Mouse (Mus musculus): ENCODE results near the gene Gm11114. TPM values are rescaled to one million over a fixed set of nuclear protein-coding genes. Genes with fewer than 3 reads are reported as not detected.

Gene Gm11114
- not detected in 2 replicates for polyA plus RNA-seq (2015; fragmentation: Nextera tagmentation; extraction: Ambion mirVana)

DNA sequence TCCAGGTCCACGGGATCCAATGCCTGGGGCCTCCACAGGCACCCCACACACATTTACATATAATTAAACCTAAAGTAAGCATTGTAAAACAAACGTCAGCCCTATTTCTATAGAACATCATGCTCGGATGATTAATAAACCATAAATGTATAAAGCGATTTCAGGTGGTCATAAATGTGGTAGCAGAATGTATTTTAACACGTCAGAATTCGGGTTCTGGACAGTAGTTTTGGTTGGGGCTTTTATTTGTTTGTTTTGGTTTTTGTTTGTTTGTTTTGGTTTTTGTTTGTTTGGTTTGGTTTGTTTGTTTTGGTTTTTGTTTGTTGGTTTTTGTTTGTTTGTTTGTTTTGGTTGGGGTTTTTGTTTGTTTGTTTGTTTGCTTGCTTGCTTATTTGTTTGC is at the start of gene Gm11114:
TSS of gene Gm11114 (plus strand) at position 301 of the 400 bp plus-strand sequence.
- Histone ChIP-seq H3K27ac (replicated peaks) (no peak within 1 kb of the TSS), H3K4me3 (no peak within 1 kb of the TSS), H3K27me3 (no peaks in the 10 kb centered on the region), H3K9ac (no peak within 1 kb of the TSS), H3K4me2 (no peak within 1 kb of the TSS), H3K4me1 (replicated peaks) (no peaks in the 10 kb centered on the region), H3K9me3 (no peaks in the 10 kb centered on the region), H3K36me3 (no peaks in the 10 kb centered on the region)
- no peak for ATAC-seq (ENCODE audit: low FRiP score, low read depth)
- WGBS = 85% methylated on average over 6 of the region's 6 CpGs

DNA sequence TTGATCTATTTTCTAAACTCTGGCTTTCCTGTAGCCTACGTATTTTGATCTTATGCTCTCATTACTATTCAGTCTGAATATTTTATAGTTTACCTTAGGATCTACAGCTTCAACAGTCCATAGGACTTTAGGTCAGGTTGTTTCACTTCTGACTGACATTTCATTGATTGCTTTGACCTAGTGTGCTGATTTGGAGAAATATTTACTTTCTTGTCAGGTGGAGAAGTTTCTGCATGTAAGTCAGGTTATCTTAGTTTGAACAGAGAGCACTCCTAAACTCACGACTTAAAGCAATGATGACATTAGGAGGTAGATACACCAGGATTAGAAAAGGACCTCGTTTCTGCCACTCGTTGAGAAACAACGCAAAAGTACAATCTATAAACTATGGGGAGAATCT is 45.7 kb upstream of the Gm11114 start:
- no peaks in the 10 kb centered on the region for H3K4me1 ChIP-seq (replicated peaks)
- H3K4me3 ChIP-seq = no peak overlapping the region
- H3K36me3 ChIP-seq = no peaks in the 10 kb centered on the region
- ATAC-seq (ENCODE audit: low FRiP score, low read depth) = no peak
- H3K4me2 ChIP-seq = no peak overlapping the region
- no peak overlapping the region for H3K27ac ChIP-seq (replicated peaks)
- H3K9me3 ChIP-seq = no peaks in the 10 kb centered on the region
- no peak overlapping the region for H3K9ac ChIP-seq
- H3K27me3 ChIP-seq = no peaks in the 10 kb centered on the region
- WGBS = 95% methylated on average over 5 of the region's 5 CpGs

DNA sequence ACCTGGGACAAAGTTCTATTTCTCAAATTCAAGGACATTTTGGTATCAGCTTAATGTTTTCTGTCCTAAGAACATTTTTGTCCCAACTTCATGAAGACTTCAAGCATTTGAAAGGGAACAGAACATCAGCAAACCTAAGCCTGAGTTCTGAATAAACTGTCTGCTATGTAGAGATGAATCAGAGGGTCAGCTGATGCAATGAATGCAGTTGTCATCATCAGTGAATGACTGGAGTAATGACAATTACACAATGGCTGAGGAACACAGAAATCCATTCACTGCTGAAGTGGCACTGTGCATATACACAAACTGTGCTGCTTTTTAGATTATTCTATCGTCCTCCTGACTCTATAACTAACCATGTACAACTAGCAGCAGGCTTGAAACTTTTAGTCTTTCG is 38.5 kb upstream of the Gm11114 start:
- no peaks in the 10 kb centered on the region for H3K36me3 ChIP-seq
- no peaks in the 10 kb centered on the region for H3K9me3 ChIP-seq
- H3K27me3 ChIP-seq = no peaks in the 10 kb centered on the region
- no peaks in the 10 kb centered on the region for H3K4me1 ChIP-seq (replicated peaks)
- 73% methylated on average over 2 of the region's 2 CpGs for WGBS
- no peak for ATAC-seq (ENCODE audit: low FRiP score, low read depth)
- no peak overlapping the region for H3K4me2 ChIP-seq
- no peak overlapping the region for H3K9ac ChIP-seq
- no peak overlapping the region for H3K4me3 ChIP-seq
- H3K27ac ChIP-seq (replicated peaks) = no peak overlapping the region

DNA sequence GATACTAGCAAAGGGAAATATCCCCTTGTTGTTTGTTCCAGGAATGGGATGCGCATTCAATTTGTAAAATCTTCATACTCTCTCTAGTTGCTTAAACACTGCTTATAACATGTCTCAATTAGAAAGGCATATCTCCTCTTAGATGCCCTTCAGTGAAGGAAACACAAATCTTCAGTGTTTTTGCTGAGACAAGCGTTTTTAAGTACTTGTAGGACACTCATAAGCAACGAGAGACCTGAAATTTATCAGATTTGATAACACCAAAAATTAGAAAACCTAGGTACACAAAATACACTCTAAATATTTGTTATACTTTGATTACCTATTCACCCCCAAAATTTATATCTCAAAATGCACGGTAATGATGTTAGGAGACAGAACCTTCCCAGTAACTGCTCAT is 9.7 kb upstream of the Gm11114 start:
- Histone ChIP-seq H3K4me3 (no peak overlapping the region), H3K4me1 (replicated peaks) (no peaks in the 10 kb centered on the region), H3K36me3 (no peaks in the 10 kb centered on the region), H3K4me2 (no peak overlapping the region), H3K27ac (replicated peaks) (no peak overlapping the region), H3K9ac (no peak overlapping the region), H3K9me3 (no peaks in the 10 kb centered on the region), H3K27me3 (no peaks in the 10 kb centered on the region)
- WGBS = 84% methylated on average over 4 of the region's 4 CpGs
- no peak for ATAC-seq (ENCODE audit: low FRiP score, low read depth)

DNA sequence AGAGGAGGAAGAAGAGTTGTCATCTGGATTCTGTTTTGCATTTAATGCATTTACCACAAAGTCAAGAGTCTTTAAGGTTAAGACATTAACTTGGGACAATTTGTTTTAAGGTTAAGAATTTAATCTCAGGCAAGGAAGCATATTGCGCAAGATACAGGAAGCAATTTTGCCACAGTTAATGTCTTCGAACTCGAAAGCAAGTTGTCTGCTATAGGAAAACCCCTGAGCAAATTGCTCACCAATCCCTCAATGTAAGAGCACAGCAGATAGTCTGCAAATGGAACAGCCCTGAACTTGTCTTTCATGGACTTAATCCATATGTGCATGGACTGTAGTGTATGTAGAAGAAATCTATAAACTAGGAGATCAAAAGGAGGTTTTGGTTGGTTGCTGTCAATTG is 9.2 kb upstream of the Gm11114 start:
- WGBS = 90% methylated on average over 3 of the region's 3 CpGs
- no peaks in the 10 kb centered on the region for H3K36me3 ChIP-seq
- no peak overlapping the region for H3K9ac ChIP-seq

DNA sequence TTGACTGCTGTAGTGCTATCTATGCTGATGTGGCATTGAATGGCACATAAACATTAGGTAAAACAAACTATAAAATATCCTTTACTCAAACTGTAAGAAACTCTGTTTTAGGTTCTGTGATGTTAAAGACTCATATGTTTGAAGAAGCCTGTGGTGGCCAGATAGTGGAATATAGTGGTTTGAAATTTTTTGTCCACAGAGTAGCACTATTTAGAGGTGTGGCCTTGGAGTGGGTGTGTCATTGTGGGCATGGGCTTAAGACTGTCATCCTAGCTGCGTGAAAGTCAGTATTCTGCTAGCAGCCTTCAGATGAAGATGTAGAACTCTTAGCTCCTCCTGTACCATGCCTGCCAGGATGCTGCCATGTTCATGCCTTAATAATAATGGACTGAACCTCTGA is 3.5 kb downstream of the Gm11114 start:
- WGBS = 63% methylated on average over 1 of the region's 1 CpGs

More for the DNA sequence above, 9.2 kb upstream of the Gm11114 start:
- Histone ChIP-seq H3K9me3 (no peaks in the 10 kb centered on the region), H3K27me3 (no peaks in the 10 kb centered on the region), H3K4me2 (no peak overlapping the region), H3K4me3 (no peak overlapping the region), H3K27ac (replicated peaks) (no peak overlapping the region), H3K4me1 (replicated peaks) (no peaks in the 10 kb centered on the region)
- no peak for ATAC-seq (ENCODE audit: low FRiP score, low read depth)

DNA sequence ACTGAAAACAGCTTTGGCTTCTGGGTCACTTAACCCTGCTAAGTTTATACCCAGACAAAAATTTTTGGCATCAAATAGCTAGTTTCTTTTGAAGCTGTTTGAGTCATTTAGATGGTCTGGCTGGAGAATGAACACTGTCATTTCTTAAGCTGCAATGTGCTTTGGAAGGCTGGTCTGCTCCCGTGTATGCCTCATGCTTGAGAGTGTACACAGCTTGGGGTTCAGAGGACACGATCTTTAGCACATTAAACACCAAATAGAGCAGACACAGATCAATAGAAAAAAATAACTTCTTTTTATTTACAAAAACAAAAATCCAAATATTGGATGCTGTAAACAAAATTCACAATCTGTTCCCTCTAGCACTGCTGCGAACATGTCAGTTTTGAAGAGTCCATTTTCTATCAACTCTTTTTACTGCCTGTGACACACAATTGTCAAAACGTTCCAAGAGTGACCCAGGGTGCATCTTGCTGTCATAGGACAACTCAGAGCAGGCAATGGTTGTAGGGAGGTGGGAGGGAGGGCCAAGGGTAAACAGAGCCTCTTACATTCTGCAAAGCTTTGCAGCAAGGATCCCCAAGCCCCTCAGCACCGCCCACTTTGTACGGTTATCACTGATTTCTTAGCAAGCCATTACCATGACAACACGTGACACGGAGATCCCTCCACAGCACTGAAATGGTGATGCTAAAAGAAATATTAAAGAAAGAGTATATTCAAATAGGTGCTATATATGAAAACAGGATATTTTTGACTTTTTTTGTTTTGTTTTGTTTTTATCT is 7.8 kb downstream of the Gm11114 start:
- peak; percentile 51; the same call in 1 of the 2 replicates for ATAC-seq (ENCODE audit: low FRiP score, low read depth)

More for the DNA sequence above, 3.5 kb downstream of the Gm11114 start:
- ATAC-seq (ENCODE audit: low FRiP score, low read depth) = no peak
- H3K27ac ChIP-seq (replicated peaks) = no peak overlapping the region
- no peaks in the 10 kb centered on the region for H3K9me3 ChIP-seq
- H3K9ac ChIP-seq = no peak overlapping the region
- no peaks in the 10 kb centered on the region; the same call in 1 of the 2 replicates for H3K4me1 ChIP-seq (replicated peaks)
- no peak overlapping the region for H3K4me3 ChIP-seq
- no peaks in the 10 kb centered on the region for H3K27me3 ChIP-seq
- no peaks in the 10 kb centered on the region for H3K36me3 ChIP-seq
- H3K4me2 ChIP-seq = no peak overlapping the region

DNA sequence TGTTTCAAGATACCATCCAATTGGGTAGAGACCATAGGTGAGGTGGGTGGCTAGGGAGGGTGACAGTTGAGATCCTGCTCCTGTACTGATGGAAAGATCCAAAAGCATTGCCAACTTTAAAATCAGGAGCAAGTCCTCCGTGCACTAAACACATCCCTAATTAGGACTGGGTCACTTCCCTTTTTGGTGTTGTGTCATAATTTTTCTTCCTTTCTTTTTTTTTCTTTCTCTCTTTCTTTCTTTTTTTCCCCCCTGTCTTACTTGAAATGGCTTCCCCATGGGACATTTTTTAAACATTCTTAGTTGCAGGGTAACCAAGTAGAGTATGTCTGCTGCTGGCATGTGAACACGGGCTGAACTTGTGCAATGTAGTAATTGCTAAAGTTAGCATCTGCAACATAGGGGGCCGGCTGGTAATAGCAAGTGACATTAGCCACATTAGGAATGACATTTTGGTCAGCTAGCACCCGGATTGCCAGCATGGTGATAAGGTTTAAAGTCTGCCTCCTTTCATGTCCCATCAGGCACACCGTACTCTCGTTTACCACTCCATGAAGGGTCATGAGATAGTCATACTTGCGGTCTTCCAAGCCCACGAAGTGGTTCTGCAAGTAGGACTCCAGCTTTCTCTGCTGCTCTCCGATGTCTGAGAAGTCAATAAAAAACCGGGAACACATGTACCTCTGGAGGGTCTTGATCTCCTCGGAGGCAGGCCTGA is 11.7 kb downstream of the Gm11114 start:
- Histone ChIP-seq H3K36me3 (no peaks in the 10 kb centered on the region), H3K9ac (no peak overlapping the region), H3K4me3 (peak overlapping the region; percentile 59), H3K9me3 (no peaks in the 10 kb centered on the region), H3K4me2 (peak overlapping the region; percentile 84), H3K4me1 (replicated peaks) (peaks cover 14% of the 10 kb centered on the region), H3K27ac (replicated peaks) (no peak overlapping the region), H3K27me3 (no peaks in the 10 kb centered on the region)
- ATAC-seq (ENCODE audit: low FRiP score, low read depth) = no peak
- 81% methylated on average over 11 of the region's 11 CpGs for WGBS

More for the DNA sequence above, 7.8 kb downstream of the Gm11114 start:
- Histone ChIP-seq H3K4me1 (replicated peaks) (peaks cover under 1% of the 10 kb centered on the region), H3K36me3 (no peaks in the 10 kb centered on the region), H3K27ac (replicated peaks) (no peak overlapping the region), H3K4me3 (no peak overlapping the region), H3K4me2 (no peak overlapping the region), H3K27me3 (no peaks in the 10 kb centered on the region), H3K9ac (no peak overlapping the region), H3K9me3 (no peaks in the 10 kb centered on the region)
- WGBS = 48% methylated on average over 8 of the region's 8 CpGs

DNA sequence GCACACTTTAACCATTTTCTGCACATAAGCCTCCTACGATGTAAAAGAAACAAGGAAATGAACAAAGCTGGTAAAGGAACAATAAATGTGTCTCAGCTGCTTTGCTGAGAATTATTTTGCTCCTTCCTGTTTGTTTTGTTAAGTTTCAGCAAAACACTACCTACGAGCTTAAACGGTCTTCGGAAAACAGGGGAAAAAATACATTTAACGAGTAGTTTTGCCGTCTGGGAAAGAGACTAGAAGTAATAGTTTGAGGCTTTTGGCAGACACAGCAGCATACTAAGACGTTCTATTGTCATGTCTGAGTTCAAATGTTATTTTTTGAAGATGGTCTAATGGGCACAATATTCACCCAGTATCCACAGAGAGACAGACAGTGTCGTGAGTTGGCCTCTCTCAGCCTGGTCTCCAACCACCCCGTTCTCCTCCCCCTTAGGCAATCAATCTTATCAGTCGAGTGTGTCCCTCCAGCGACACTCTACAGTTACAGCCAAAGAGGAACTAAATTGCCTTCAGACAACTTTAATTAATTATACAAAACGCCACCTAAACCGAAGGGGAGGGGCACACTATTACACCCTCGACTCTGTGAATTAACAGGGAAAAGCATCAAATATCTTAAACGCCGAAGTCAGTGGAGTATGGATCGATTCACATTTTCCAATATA is 12.8 kb downstream of the Gm11114 start:
- H3K9ac ChIP-seq = no peak overlapping the region
- H3K27ac ChIP-seq (replicated peaks) = peak overlapping the region; percentile 70
- H3K4me2 ChIP-seq = peak overlapping the region; percentile 84
- H3K9me3 ChIP-seq = no peaks in the 10 kb centered on the region
- H3K27me3 ChIP-seq = no peaks in the 10 kb centered on the region
- H3K4me3 ChIP-seq = peak overlapping the region; percentile 59
- WGBS = 35% methylated on average over 17 of the region's 17 CpGs
- no peaks in the 10 kb centered on the region for H3K36me3 ChIP-seq
- ATAC-seq (ENCODE audit: low FRiP score, low read depth) = no peak
- H3K4me1 ChIP-seq (replicated peaks) = peaks cover 14% of the 10 kb centered on the region

DNA sequence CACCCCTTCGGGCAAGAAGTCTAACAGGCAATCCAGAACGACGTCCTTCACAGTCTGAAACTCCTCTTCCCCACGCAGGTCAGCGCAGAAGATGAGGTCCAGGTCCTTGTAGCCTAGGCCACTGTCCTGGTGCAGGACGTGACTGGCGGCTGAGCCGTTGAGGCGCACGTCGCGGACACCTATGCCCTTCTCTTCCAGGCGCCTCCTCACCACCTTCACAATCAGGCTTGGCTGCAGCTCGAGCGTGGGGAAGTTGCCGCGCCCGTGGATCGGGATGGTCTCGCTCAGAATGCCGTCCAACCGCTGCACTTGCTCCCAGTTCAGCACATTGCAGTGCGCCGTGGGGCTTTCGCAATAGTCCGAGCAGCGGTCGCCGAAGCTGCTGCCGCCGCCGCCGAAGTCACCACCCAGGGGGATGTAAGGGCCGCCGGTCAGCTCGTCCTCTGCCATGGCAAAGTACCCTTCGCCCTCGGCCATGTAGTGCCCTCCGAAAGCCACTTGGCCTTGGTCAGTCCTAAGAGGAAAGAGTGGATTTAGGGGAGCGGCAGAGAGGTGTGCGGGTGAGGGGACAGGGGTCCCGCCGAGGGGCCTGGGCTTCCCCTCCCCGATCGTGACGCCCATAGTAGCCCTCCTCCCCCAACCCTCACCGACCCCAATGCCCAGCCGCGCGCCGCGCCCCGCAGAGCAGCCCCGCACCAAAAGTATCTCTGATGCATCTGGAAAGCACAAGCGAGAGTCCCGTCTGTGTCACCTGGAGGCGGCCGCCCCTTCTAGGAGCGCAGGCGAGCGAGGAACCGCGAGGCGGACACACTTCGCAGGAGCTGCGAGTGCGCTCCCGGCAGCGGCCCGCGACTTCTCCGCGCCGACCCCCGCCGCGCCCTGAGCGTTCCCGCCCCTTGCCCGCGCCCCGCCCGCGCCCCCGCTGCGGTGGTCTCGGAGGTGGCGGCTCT is 14.0 kb downstream of the Gm11114 start:
- H3K4me3 ChIP-seq = peak overlapping the region; percentile 59
- no peaks in the 10 kb centered on the region for H3K9me3 ChIP-seq
- H3K9ac ChIP-seq = peak overlapping the region; percentile 49
- H3K4me2 ChIP-seq = peak overlapping the region; percentile 84
- H3K4me1 ChIP-seq (replicated peaks) = peaks cover 14% of the 10 kb centered on the region
- under 1% methylated on average over 84 of the region's 88 CpGs for WGBS
- peak overlapping the region; percentile 70 for H3K27ac ChIP-seq (replicated peaks)
- H3K36me3 ChIP-seq = no peaks in the 10 kb centered on the region
- no peaks in the 10 kb centered on the region for H3K27me3 ChIP-seq
- peak; percentile 58 for ATAC-seq (ENCODE audit: low FRiP score, low read depth)
